Mouse (Mus musculus) thymus, postnatal 4 days (tissue): ENCODE data around the gene Psph.
A peak's percentile ranks its signal among the peaks of the same experiment; 100 is the strongest.
"Not testable (repeated sequence)": the region's sequence is repeated elsewhere in the genome, so short reads cannot be mapped to it uniquely, and the experiment has no call there.

Source experiments
- DNase-seq: peaks from one replicate; pipeline ENCODE4 v3.0.0; 2021

Psph gene

GRCm38 (mm10) chr5:129786818-129787790, at the start of gene Psph:
TSS of gene Psph (minus strand) at chr5:129787449.
- DNase-seq, result peak; percentile 96

GRCm38 (mm10) chr5:129790591-129790990, 3.3 kb upstream of the Psph start:
- not testable (repeated sequence) for DNase-seq

GRCm38 (mm10) chr5:129787818-129788593, 757 bp upstream of the Psph start:
- DNase-seq, result no peak

GRCm38 (mm10) chr5:129786161-129786560, 1.1 kb downstream of the Psph start:
- DNase-seq, result no peak

GRCm38 (mm10) chr5:129785235-129785870, 1.9 kb downstream of the Psph start:
- no peak for DNase-seq

- DNase-seq, result peak; percentile 26
Measured at GRCm38 (mm10) chr5:129782211-129782610, 5.0 kb downstream of the Psph start.

GRCm38 (mm10) chr5:129780131-129780530, 7.1 kb downstream of the Psph start:
- no peak for DNase-seq

- DNase-seq, result peak; percentile 77
Measured at GRCm38 (mm10) chr5:129778996-129779716, 8.1 kb downstream of the Psph start.

- DNase-seq, result no peak
Measured at GRCm38 (mm10) chr5:129778348-129778995, 8.8 kb downstream of the Psph start.

- DNase-seq, result no peak
Measured at GRCm38 (mm10) chr5:129774661-129775060, 12.6 kb downstream of the Psph start.

- not testable (repeated sequence) for DNase-seq
Measured at GRCm38 (mm10) chr5:129773330-129773729, 13.9 kb downstream of the Psph start.

GRCm38 (mm10) chr5:129772433-129772832, 14.8 kb downstream of the Psph start:
- no peak for DNase-seq

- no peak for DNase-seq
Measured at GRCm38 (mm10) chr5:129770443-129771355, 16.6 kb downstream of the Psph start.

- no peak for DNase-seq
Measured at GRCm38 (mm10) chr5:129761865-129762540, 25.2 kb downstream of the Psph start.

GRCm38 (mm10) chr5:129759929-129760480, 27.2 kb downstream of the Psph start:
- no peak for DNase-seq

- DNase-seq, result no peak
Measured at GRCm38 (mm10) chr5:129756886-129757285, 30.4 kb downstream of the Psph start.

GRCm38 (mm10) chr5:129744050-129744449, 43.2 kb downstream of the Psph start:
- no peak for DNase-seq

GRCm38 (mm10) chr5:129742903-129743488, 44.3 kb downstream of the Psph start:
- no peak for DNase-seq

GRCm38 (mm10) chr5:129740976-129741375, 46.3 kb downstream of the Psph start:
- peak; percentile 58 for DNase-seq
